9 mouse cellular contexts compared by ENCODE assay signal in genomic region chr2:181156248-181157121, GRCm38 (mm10). TPM values are rescaled to one million over a fixed set of nuclear protein-coding genes. Genes with fewer than 3 reads are reported as not detected.
DNase-seq lines count a peak whose midpoint lies in the region; ATAC-seq and TF ChIP-seq lines count a peak whose summit lies in the region.
"Had no signal": no experiment of that assay in that cellular context is flagged by ENCODE, and none has a peak within 500 bp of the region (broad histone marks: within the 10 kb centered on the region; RNA-seq: fewer than 3 reads in every experiment).

Gene Eef1a2, minus strand, starts transcription at chr2:181157014.

- H3K27ac ChIP-seq in lung, embryonic 14.5 days (ENCODE audit: low read depth): no peak within 1 kb of the TSS
- H3K27ac ChIP-seq in midbrain, embryonic 14.5 days (replicated peaks; ENCODE audit: low read depth, low read length): peak within 1 kb of the TSS; percentile 88
- H3K27ac ChIP-seq in lung, postnatal 0 days (ENCODE audit: low read length): no peak within 1 kb of the TSS

- 3% methylated on average over 55 of the region's 55 CpGs for WGBS in lung, embryonic 14.5 days
- WGBS in midbrain, embryonic 14.5 days: 3% methylated on average over 55 of the region's 55 CpGs
- 4% methylated on average over 55 of the region's 55 CpGs for WGBS in lung, postnatal 0 days

- ATAC-seq in lung, embryonic 14.5 days (ENCODE audit: insufficient read depth): no peak
- peak; percentile 73 for ATAC-seq in midbrain, embryonic 14.5 days (ENCODE audit: low FRiP score, low TSS enrichment)
- no peak for ATAC-seq in lung, postnatal 0 days

- H3K27me3 ChIP-seq in lung, embryonic 14.5 days (ENCODE audit: insufficient read depth, low read length): peaks cover 32% of the 10 kb centered on the region
- no peaks in the 10 kb centered on the region for H3K27me3 ChIP-seq in midbrain, embryonic 14.5 days (ENCODE audit: control insufficient read depth, insufficient read depth, low read length)
- peaks cover 15% of the 10 kb centered on the region; the same call in 1 of the 2 replicates for H3K27me3 ChIP-seq in lung, postnatal 0 days (replicated peaks; ENCODE audit: insufficient read depth, low read length)

- H3K4me3 ChIP-seq in lung, embryonic 14.5 days (ENCODE audit: low read depth, low read length): peak within 1 kb of the TSS; percentile 6; the same call in 1 of the 2 replicates
- peak within 1 kb of the TSS; percentile 48 for H3K4me3 ChIP-seq in midbrain, embryonic 14.5 days (replicated peaks; ENCODE audit: low read depth, low read length)
- H3K4me3 ChIP-seq in lung, postnatal 0 days (ENCODE audit: low read depth, low read length): no peak within 1 kb of the TSS

- H3K4me1 ChIP-seq in lung, embryonic 14.5 days (ENCODE audit: insufficient read depth): no peaks in the 10 kb centered on the region
- H3K4me1 ChIP-seq in midbrain, embryonic 14.5 days (ENCODE audit: control insufficient read depth, insufficient read depth, low read length): peaks cover 36% of the 10 kb centered on the region
- H3K4me1 ChIP-seq in lung, postnatal 0 days (ENCODE audit: insufficient read depth, low read depth, low read length): no peaks in the 10 kb centered on the region

- TF ChIP-seq EP300 in lung, postnatal 0 days (IDR thresholded peaks at IDR 0.05): no peak

- H3K9ac ChIP-seq in lung, embryonic 14.5 days: no peak within 1 kb of the TSS
- peak within 1 kb of the TSS; percentile 73 for H3K9ac ChIP-seq in midbrain, embryonic 14.5 days (replicated peaks; ENCODE audit: low read length)
- H3K9ac ChIP-seq in lung, postnatal 0 days (replicated peaks; ENCODE audit: low read depth): no peak within 1 kb of the TSS

- H3K4me2 ChIP-seq in lung, embryonic 14.5 days: peak within 1 kb of the TSS; percentile 33; the same call in 1 of the 2 replicates
- H3K4me2 ChIP-seq in midbrain, embryonic 14.5 days (ENCODE audit: low read length): peak within 1 kb of the TSS; percentile 69
- H3K4me2 ChIP-seq in lung, postnatal 0 days (replicated peaks; ENCODE audit: low read depth, low read length): no peak within 1 kb of the TSS

- no peaks in the 10 kb centered on the region for H3K9me3 ChIP-seq in lung, embryonic 14.5 days (ENCODE audit: low read depth, low read length)
- no peaks in the 10 kb centered on the region for H3K9me3 ChIP-seq in midbrain, embryonic 14.5 days (ENCODE audit: control insufficient read depth, low read length)
- no peaks in the 10 kb centered on the region for H3K9me3 ChIP-seq in lung, postnatal 0 days (ENCODE audit: low read length)

- no peak for TF ChIP-seq CTCF in lung, embryonic 14.5 days (IDR thresholded peaks at IDR 0.05; ENCODE audit: low read depth)
- TF ChIP-seq CTCF in lung, postnatal 0 days (IDR thresholded peaks at IDR 0.05): no peak

- no peak for DNase-seq in lung, embryonic 14.5 days
- no peak for DNase-seq in lung, adult 18-20 months
- peak; percentile 41 for DNase-seq in embryo, embryonic 11 days
- DNase-seq in gastrocnemius, postnatal 4 days (ENCODE audit: low spot score in 2 of 2): no peak
- DNase-seq in layer of hippocampus, adult 18-20 months (ENCODE audit: low spot score in 2 of 2): peak; percentile 83 to 89
- peak; percentile 86 for DNase-seq in midbrain, embryonic 14.5 days
- no peak for DNase-seq in spleen, postnatal 14 days (ENCODE audit: low spot score in 2 of 2)
- DNase-seq in lung, postnatal 0 days (ENCODE audit: low spot score): no peak

- no peaks in the 10 kb centered on the region for H3K36me3 ChIP-seq in lung, embryonic 14.5 days (ENCODE audit: insufficient read depth)
- peaks cover 8% of the 10 kb centered on the region; the same call in 1 of the 2 replicates for H3K36me3 ChIP-seq in midbrain, embryonic 14.5 days (ENCODE audit: control insufficient read depth, insufficient read depth, low read length)
- H3K36me3 ChIP-seq in lung, postnatal 0 days (ENCODE audit: insufficient read depth, low read length): no peaks in the 10 kb centered on the region

RNA-seq across cellular contexts. Expression of gene Eef1a2, which starts in this region (rescaled TPM):
- polyA plus RNA-seq in lung, embryonic 14.5 days (2014; fragmentation: Nextera tagmentation; extraction: Ambion mirVana): 0.35 TPM in 1 of 2 replicates, not detected in the other
- 100 to 1,000 TPM; 639 to 677 TPM for total RNA-seq in gastrocnemius, postnatal 4 days (2021)
- 1,000 to 10,000 TPM; 1,191 to 1,260 TPM for total RNA-seq in layer of hippocampus, adult 18-20 months (2021)
- polyA plus RNA-seq in midbrain, embryonic 14.5 days (2014; fragmentation: Nextera tagmentation; extraction: Ambion mirVana): 12.7 and 14.1 TPM in 2 replicates
- polyA plus RNA-seq in lung, postnatal 0 days (2015; fragmentation: Nextera tagmentation; extraction: Ambion mirVana): 0.14 and 0.20 TPM in 2 replicates
- total RNA-seq: MEL had no signal

Comparison
In these comparisons a context has a peak if more than half of its experiments do, and no peak if none do; other contexts are left out.
1. RNA of gene Eef1a2 (polyA plus RNA-seq): 12.7 to 14.1 TPM in midbrain, embryonic 14.5 days; 0.14 to 0.20 TPM in lung, postnatal 0 days and 0.35 TPM in lung, embryonic 14.5 days; every median in the first group is over 10 times any median in the second.
2. DNase-seq: peak in embryo, embryonic 11 days (single experiment), layer of hippocampus, adult 18-20 months (2 of 2) and midbrain, embryonic 14.5 days (single experiment); none in lung, embryonic 14.5 days (single experiment), lung, adult 18-20 months (0 of 2), gastrocnemius, postnatal 4 days (0 of 2), spleen, postnatal 14 days (0 of 2) and lung, postnatal 0 days (single experiment).